Mouse (Mus musculus) limb, embryonic 14.5 days (tissue): ENCODE measurements around the gene Fam78b. TPM values are rescaled to one million over a fixed set of nuclear protein-coding genes. Genes with fewer than 3 reads are reported as not detected.

Experiments used
- ATAC-seq: fragments of 200-750 bp; cut with Nextera tagmentation; 2 replicates; pipeline ENCODE4 v1.8.0; 2017; ENCODE audit warnings: low read depth, moderate number of reproducible peaks, moderate TSS enrichment; ENCODE audit not compliant: low FRiP score
- DNase-seq: peaks from one replicate; pipeline ENCODE4 v3.0.0-alpha.2; 2015; ENCODE audit warnings: low spot score
- H3K27ac ChIP-seq: fragments of 300-500 bp; sonication (generic); replicated peaks from 2 replicates; pipeline ENCODE4 v1.5.1; 2014; ENCODE audit warnings: low read depth, mild to moderate bottlenecking, low read length, moderate library complexity, mixed read lengths
- H3K27me3 ChIP-seq: fragments of 300-500 bp; sonication (generic); 2 replicates; pipeline ENCODE4 v1.6.1; 2014; ENCODE audit warnings: low read length, mixed read lengths; ENCODE audit not compliant: control insufficient read depth, insufficient read depth
- H3K36me3 ChIP-seq: fragments of 300-500 bp; sonication (generic); 2 replicates; pipeline ENCODE4 v1.6.1; 2014; ENCODE audit warnings: mild to moderate bottlenecking, low read length, moderate library complexity, mixed read lengths; ENCODE audit not compliant: control insufficient read depth, insufficient read depth
- H3K4me1 ChIP-seq: fragments of 300-500 bp; sonication (generic); 2 replicates; pipeline ENCODE4 v1.6.1; 2014; ENCODE audit warnings: antibody characterized with exemption, low read length, mixed read lengths; ENCODE audit not compliant: control insufficient read depth, insufficient read depth
- H3K4me2 ChIP-seq: fragments of 300-500 bp; sonication (generic); replicated peaks from 2 replicates; pipeline ENCODE4 v1.6.1; 2014; ENCODE audit warnings: low read depth, mild to moderate bottlenecking, low read length, moderate library complexity; ENCODE audit not compliant: severe bottlenecking
- H3K4me3 ChIP-seq: fragments of 300-500 bp; sonication (generic); replicated peaks from 2 replicates; pipeline ENCODE4 v1.5.1; 2014; ENCODE audit warnings: low read length
- H3K9ac ChIP-seq: fragments of 300-500 bp; sonication (generic); 2 replicates; pipeline ENCODE4 v1.6.1; 2014; ENCODE audit warnings: mild to moderate bottlenecking, low read depth, low read length, moderate library complexity; ENCODE audit not compliant: severe bottlenecking
- H3K9me3 ChIP-seq: fragments of 300-500 bp; sonication (generic); 2 replicates; pipeline ENCODE4 v1.6.1; 2016; ENCODE audit warnings: low read length; ENCODE audit not compliant: control insufficient read depth
- POLR2A ChIP-seq: fragments of 200-500 bp; IDR thresholded peaks from 2 replicates; pipeline ENCODE4 v1.8.0; 2012; ENCODE audit warnings: inconsistent platforms, mild to moderate bottlenecking, moderate library complexity, borderline replicate concordance; ENCODE audit not compliant: insufficient read depth, insufficient read length; ENCODE audit errors: extremely low read depth
- WGBS: fragments of 180-500 bp; shearing (Covaris S2); extraction: QIAGEN DNeasy Blood & Tissue Kit; methylation state at CpG from one replicate; pipeline ENCODE4 v1.1.7; 2014; 5-methylcytosine and 5-hydroxymethylcytosine counted together
- polyA plus RNA-seq, 2 experiments: library from polyadenylated mRNA; depleted of rRNA in 1 of 2; stranded (reverse) in 1 of 2; unstranded in 1 of 2; fragments of >200 nt; fragmentation: Nextera tagmentation in 1 of 2; extraction: Ambion mirVana in 1 of 2; gene quantifications; 2 replicates each; pipeline versions ENCODE4 v1.2.1 to v1.2.3; 2012 to 2014

Fam78b gene
- polyA plus RNA-seq, 2 experiments, result 1.3 to 2.3 TPM

DNA sequence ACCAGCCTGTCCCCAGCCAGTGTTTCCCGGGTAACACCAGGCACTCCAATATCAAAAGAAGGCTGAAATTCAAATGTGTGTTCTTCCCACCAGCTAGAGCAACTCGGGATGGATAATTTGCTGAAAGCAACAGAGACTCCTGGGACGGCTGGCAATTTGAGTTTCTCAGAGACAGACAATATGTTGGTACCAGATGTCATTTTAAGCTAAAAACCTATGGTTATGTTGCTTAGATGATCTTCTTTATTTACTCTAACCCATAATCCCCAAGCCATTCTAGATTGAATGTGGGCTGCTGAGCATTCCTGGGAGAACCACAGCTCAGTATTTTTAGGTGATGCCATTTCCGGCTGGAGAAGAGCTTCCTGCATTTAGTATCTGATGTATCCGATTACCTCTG, 56.3 kb downstream of the Fam78b start:
- Histone ChIP-seq H3K4me3 (no peak overlapping the region), H3K36me3 (no peaks in the 10 kb centered on the region), H3K27ac (no peak overlapping the region), H3K27me3 (no peaks in the 10 kb centered on the region), H3K4me1 (no peaks in the 10 kb centered on the region), H3K4me2 (no peak overlapping the region), H3K9me3 (no peaks in the 10 kb centered on the region), H3K9ac (no peak overlapping the region)
- no peak for DNase-seq
- ATAC-seq, result no peak
- no peak for TF ChIP-seq POLR2A
- WGBS, result 71% methylated on average over 5 of the region's 5 CpGs

DNA sequence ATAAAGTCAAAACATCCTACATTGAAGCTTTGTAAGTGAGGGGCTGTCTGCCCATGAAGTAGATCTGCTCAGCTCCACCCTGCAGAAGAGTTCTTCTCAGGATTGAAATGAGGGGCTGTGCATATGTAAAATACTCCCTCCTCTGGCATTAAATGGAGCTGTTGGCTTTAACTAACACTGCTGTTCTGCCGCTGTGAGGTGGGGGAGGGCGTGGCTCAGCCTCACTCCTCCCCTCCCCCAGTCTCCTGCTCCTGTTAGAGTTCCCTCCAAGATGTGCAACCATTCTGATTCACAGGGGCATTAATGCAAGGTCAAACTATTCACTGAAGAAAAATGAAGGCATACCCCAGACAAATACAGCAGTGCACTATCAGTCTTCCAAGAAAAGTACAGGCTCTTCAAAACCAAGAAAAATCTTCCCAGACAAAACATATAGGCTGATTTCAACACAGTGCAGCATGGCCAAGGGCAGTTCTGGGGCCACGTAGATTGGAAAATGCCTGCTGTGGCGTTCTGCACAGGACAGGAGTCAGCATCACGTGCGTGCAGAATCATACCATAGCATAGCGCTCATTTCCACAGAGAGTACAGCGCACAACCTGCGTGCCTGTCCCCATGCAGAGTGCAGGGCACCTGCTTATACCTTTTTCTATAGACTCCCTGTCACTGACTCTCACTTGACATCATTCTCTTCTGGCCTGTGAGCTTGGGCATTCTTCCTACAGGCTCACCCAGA, 58.5 kb downstream of the Fam78b start:
- no peak for TF ChIP-seq POLR2A
- H3K4me3 ChIP-seq, result no peak overlapping the region
- H3K9ac ChIP-seq, result no peak overlapping the region
- H3K27ac ChIP-seq, result no peak overlapping the region
- WGBS, result 66% methylated on average over 9 of the region's 9 CpGs
- no peak overlapping the region for H3K4me2 ChIP-seq
- DNase-seq (no peak), ATAC-seq (no peak)
- no peaks in the 10 kb centered on the region for H3K9me3 ChIP-seq
- H3K36me3 ChIP-seq, result no peaks in the 10 kb centered on the region
- no peaks in the 10 kb centered on the region for H3K27me3 ChIP-seq
- H3K4me1 ChIP-seq, result no peaks in the 10 kb centered on the region

DNA sequence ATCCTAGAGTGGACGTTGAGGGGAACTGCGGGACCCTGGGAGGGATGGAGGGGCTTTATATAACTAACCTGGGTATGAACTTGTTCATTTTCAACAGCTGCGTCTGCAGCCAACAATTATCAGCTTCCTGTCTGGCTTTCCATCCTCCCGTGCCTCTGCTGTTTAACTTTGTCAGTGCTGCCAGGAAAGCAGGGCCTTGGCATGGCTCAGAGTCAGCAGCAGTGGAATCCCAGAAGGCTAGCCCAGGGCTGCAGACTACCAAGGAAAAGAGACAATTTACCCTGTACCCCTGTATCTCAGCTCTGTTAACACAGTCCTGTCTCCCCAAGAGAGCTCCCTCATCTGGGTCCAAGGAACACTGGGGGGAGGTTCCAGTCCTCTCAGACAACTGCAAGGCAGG, 62.8 kb downstream of the Fam78b start:
- no peaks in the 10 kb centered on the region for H3K4me1 ChIP-seq
- H3K9me3 ChIP-seq, result no peaks in the 10 kb centered on the region
- WGBS, result 38% methylated on average over 4 of the region's 4 CpGs
- no peak for TF ChIP-seq POLR2A
- DNase-seq, result no peak
- H3K4me3 ChIP-seq, result no peak overlapping the region
- no peaks in the 10 kb centered on the region for H3K36me3 ChIP-seq
- H3K27me3 ChIP-seq, result no peaks in the 10 kb centered on the region
- ATAC-seq, result no peak
- H3K9ac ChIP-seq, result no peak overlapping the region
- H3K27ac ChIP-seq, result no peak overlapping the region
- H3K4me2 ChIP-seq, result no peak overlapping the region

DNA sequence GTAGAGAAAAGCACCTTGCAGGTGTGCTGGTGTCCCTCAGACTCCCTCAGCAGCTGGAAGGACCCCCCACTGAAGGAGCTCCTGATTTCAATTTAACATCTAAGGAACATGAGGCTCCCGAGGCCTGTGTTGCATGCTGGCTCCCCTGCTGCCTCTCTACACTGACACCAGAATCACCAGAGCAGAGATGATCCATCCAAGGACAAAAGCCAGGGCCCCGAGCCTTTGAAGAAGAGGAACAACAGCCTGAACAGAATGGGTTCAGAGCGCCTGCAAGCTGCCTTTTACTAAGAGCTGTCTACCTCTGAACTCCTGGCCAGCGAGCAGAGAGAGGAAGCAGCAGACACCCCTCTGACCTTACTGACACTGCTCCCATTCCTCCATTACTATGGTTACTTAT, 64.3 kb downstream of the Fam78b start:
- Histone ChIP-seq H3K4me2 (no peak overlapping the region), H3K27ac (no peak overlapping the region), H3K9ac (no peak overlapping the region), H3K4me1 (no peaks in the 10 kb centered on the region), H3K27me3 (no peaks in the 10 kb centered on the region), H3K4me3 (no peak overlapping the region), H3K36me3 (no peaks in the 10 kb centered on the region), H3K9me3 (no peaks in the 10 kb centered on the region)
- TF ChIP-seq POLR2A, result no peak
- ATAC-seq, result no peak
- 44% methylated on average over 4 of the region's 4 CpGs for WGBS
- no peak for DNase-seq

DNA sequence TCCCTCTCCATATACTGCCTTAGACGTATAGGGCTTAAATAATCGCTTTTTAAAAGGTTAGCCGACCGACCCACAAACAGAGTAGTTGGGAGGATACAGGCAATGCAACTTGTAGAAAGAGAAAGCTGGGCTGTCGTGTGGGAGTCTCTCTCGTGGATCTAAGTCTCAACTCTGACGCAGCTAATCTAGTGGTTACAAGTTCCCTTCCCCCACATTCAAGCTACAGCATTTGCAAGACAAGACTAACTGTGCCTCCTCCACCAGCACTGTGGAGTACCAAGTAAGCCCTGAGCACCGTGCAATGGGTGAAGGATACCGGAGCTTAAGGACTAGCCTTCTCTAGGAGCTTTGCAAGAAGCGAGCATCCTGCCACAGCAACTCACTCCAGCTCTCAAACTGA, 64.8 kb downstream of the Fam78b start:
- Histone ChIP-seq H3K4me3 (no peak overlapping the region), H3K9me3 (no peaks in the 10 kb centered on the region), H3K27ac (no peak overlapping the region), H3K27me3 (no peaks in the 10 kb centered on the region), H3K36me3 (no peaks in the 10 kb centered on the region), H3K4me1 (no peaks in the 10 kb centered on the region), H3K4me2 (no peak overlapping the region), H3K9ac (no peak overlapping the region)
- 74% methylated on average over 10 of the region's 10 CpGs for WGBS
- no peak for DNase-seq
- ATAC-seq, result no peak
- TF ChIP-seq POLR2A, result no peak
